Comparison of ENCODE assay signal across 10 mouse cellular contexts in the genomic region with DNA sequence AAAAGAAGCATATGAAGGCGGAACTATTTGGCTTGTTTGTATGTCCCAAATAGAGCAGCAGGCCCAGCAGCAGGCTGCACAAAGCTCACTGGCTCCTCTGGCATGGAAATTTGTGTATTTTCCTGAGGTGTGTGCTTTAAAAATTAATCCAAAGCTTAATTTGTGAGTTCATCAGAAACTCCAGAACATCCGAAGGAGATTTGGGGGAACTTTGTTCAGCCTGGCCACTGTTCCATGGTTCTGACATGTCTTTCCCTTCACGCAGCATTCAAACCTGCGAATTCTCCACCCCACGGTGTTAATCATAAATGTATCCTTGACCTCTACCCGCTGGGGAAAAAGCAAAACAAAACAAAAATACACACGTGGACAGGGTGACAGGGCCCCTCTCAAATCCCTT.
"Had no signal": no experiment of that assay in that cellular context is flagged by ENCODE, and none has a peak within 500 bp of the region (broad histone marks: within the 10 kb centered on the region; RNA-seq: fewer than 3 reads in every experiment).

No protein-coding gene starts in this region.

- DNase-seq: liver, postnatal 0 days; lung, adult 2 months; lung, postnatal 14 days; lung, postnatal 36 days; right cerebral cortex, postnatal 25 days; right cerebral cortex, postnatal 4 days; thymus, adult 18-20 months had no signal

- ATAC-seq: liver, postnatal 0 days; lung, postnatal 0 days; midbrain, embryonic 13.5 days; midbrain, embryonic 15.5 days had no signal
